9 mouse cellular contexts compared by ENCODE assay signal in the genomic region with DNA sequence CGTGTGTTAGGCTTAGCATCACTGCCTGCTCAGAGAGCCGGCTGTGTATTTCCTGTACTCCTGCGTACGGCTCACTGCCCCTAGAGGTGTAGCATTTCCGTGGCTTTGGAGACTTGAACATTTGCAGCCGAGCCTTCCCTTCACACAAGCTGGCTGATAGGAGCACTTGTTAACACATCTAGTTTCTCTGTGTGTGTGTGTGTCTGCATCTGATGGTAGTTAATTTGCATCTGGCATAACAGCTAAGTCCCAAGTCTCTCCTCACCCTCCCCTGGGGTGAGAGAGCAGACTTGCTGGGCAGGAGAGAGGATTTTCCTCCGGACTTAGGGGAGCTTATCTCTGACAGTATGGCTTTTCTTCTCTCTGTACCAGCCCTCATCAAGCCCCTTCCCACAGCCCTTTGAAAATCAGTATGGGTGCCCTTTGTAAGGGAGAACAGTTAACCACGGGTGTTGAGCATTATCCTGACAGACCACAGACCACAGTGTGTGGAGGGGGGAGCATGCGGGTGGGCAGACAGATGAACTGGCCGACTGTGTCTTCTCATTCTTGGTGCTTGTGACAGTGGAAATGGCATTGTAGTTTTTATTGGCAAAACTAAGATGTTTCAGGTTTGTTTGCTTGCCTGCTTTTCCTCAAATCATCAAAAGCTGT.
DNase-seq lines count a peak whose midpoint lies in the region; ATAC-seq and TF ChIP-seq lines count a peak whose summit lies in the region.
"Had no signal": no experiment of that assay in that cellular context is flagged by ENCODE, and none has a peak within 500 bp of the region (broad histone marks: within the 10 kb centered on the region; RNA-seq: fewer than 3 reads in every experiment).

No protein-coding gene starts in this region.

- H3K4me2 ChIP-seq in forebrain, postnatal 0 days (ENCODE audit: low read depth) = no peak overlapping the region; the same call in 1 of the 2 replicates
- H3K4me2 ChIP-seq in neural tube, embryonic 13.5 days = peak overlapping the region; percentile 60

- H3K9me3 ChIP-seq in forebrain, postnatal 0 days (ENCODE audit: low read length) = no peaks in the 10 kb centered on the region
- H3K9me3 ChIP-seq in neural tube, embryonic 13.5 days = no peaks in the 10 kb centered on the region

- no peak overlapping the region for H3K4me3 ChIP-seq in forebrain, postnatal 0 days (ENCODE audit: low read depth, low read length)
- H3K4me3 ChIP-seq in neural tube, embryonic 13.5 days = 0 out of 2 replicates have a peak overlapping the region, but pooled peaks have one; percentile 3

- H3K9ac ChIP-seq in forebrain, postnatal 0 days = no peak overlapping the region
- H3K9ac ChIP-seq in neural tube, embryonic 13.5 days = no peak overlapping the region

- DNase-seq in heart, adult 11 months = peak; percentile 93
- no peak for DNase-seq in heart, postnatal 25 days (ENCODE audit: low spot score)
- DNase-seq in forebrain, postnatal 0 days = peak; percentile 14
- DNase-seq in induced T-regulatory cell, adult 2 months (ENCODE audit: low read depth) = peak; percentile 10
- DNase-seq in frontal cortex, postnatal 14 days (ENCODE audit: low spot score in 2 of 2) = no peak
- no peak for DNase-seq in right cerebral cortex, postnatal 10 days (ENCODE audit: low spot score in 2 of 2)
- no peak for DNase-seq in spleen, postnatal 14 days (ENCODE audit: low spot score in 2 of 2)

- no peaks in the 10 kb centered on the region for H3K27me3 ChIP-seq in forebrain, postnatal 0 days (ENCODE audit: insufficient read depth, low read length)
- peaks cover 25% of the 10 kb centered on the region for H3K27me3 ChIP-seq in neural tube, embryonic 13.5 days

- no peak overlapping the region for H3K27ac ChIP-seq in forebrain, postnatal 0 days (ENCODE audit: low read depth, low read length)
- H3K27ac ChIP-seq in neural tube, embryonic 13.5 days (replicated peaks) = no peak overlapping the region
- H3K27ac ChIP-seq: macrophage had no signal

- no peaks in the 10 kb centered on the region; the same call in 1 of the 2 replicates for H3K4me1 ChIP-seq in forebrain, postnatal 0 days (ENCODE audit: insufficient read depth)
- H3K4me1 ChIP-seq in neural tube, embryonic 13.5 days (replicated peaks) = peaks cover 24% of the 10 kb centered on the region

- intact Hi-C loops in heart, postnatal 25 days (cut with DNase I) = no loop called here

- H3K36me3 ChIP-seq in forebrain, postnatal 0 days (ENCODE audit: insufficient read depth) = no peaks in the 10 kb centered on the region
- H3K36me3 ChIP-seq in neural tube, embryonic 13.5 days = no peaks in the 10 kb centered on the region

- peak; percentile 18; the same call in 1 of the 2 replicates for TF ChIP-seq CTCF in forebrain, postnatal 0 days (IDR thresholded peaks at IDR 0.05; ENCODE audit: low read depth)

- 10% methylated on average over 10 of the region's 10 CpGs for WGBS in forebrain, postnatal 0 days
- 17% methylated on average over 10 of the region's 10 CpGs for WGBS in neural tube, embryonic 13.5 days

- peak; percentile 38 for ATAC-seq in forebrain, postnatal 0 days
- ATAC-seq in neural tube, embryonic 13.5 days (ENCODE audit: low read depth) = peak; percentile 23; the same call in 1 of the 2 replicates

Comparison
In these comparisons a context has a peak if more than half of its experiments do, and no peak if none do; other contexts are left out.
1. DNase-seq: peak in heart, adult 11 months (single experiment), forebrain, postnatal 0 days (single experiment) and induced T-regulatory cell, adult 2 months (single experiment); none in heart, postnatal 25 days (single experiment), frontal cortex, postnatal 14 days (0 of 2), right cerebral cortex, postnatal 10 days (0 of 2) and spleen, postnatal 14 days (0 of 2).